Mouse (Mus musculus) embryonic facial prominence, embryonic 13.5 days (tissue): ENCODE measurements around the gene Magea6. TPM values are rescaled to one million over a fixed set of nuclear protein-coding genes. Genes with fewer than 3 reads are reported as not detected.
"Not testable (repeated sequence)": the region's sequence is repeated elsewhere in the genome, so short reads cannot be mapped to it uniquely, and the experiment has no call there.

Experiments used
- ATAC-seq: fragments of 200-750 bp; cut with Nextera tagmentation; 2 replicates; pipeline ENCODE4 v1.8.0; 2017; ENCODE audit warnings: low read depth; ENCODE audit not compliant: insufficient number of reproducible peaks, insufficient read depth, low FRiP score, low TSS enrichment
- H3K27ac ChIP-seq: fragments of 300-500 bp; sonication (generic); 2 replicates; pipeline ENCODE4 v1.5.1; 2015; ENCODE audit warnings: moderate library complexity, mild to moderate bottlenecking, inconsistent platforms
- H3K27me3 ChIP-seq: fragments of 300-500 bp; sonication (generic); 2 replicates; pipeline ENCODE4 v1.6.1; 2015; ENCODE audit warnings: mild to moderate bottlenecking, inconsistent platforms
- H3K36me3 ChIP-seq: fragments of 300-500 bp; sonication (generic); 2 replicates; pipeline ENCODE4 v1.6.1; 2015; ENCODE audit warnings: mild to moderate bottlenecking, inconsistent platforms
- H3K4me1 ChIP-seq: fragments of 300-500 bp; sonication (generic); 2 replicates; pipeline ENCODE4 v1.6.1; 2015; ENCODE audit warnings: inconsistent platforms
- H3K4me2 ChIP-seq: fragments of 300-500 bp; sonication (generic); 2 replicates; pipeline ENCODE4 v1.6.1; 2015; ENCODE audit warnings: moderate library complexity, mild to moderate bottlenecking, inconsistent platforms
- H3K4me3 ChIP-seq: fragments of 300-500 bp; sonication (generic); 2 replicates; pipeline ENCODE4 v1.5.1; 2015; ENCODE audit warnings: mild to moderate bottlenecking, inconsistent platforms
- H3K9ac ChIP-seq: fragments of 300-500 bp; sonication (generic); 2 replicates; pipeline ENCODE4 v1.6.1; 2015; ENCODE audit warnings: mild to moderate bottlenecking, inconsistent platforms
- H3K9me3 ChIP-seq: fragments of 300-500 bp; sonication (generic); 2 replicates; pipeline ENCODE4 v1.6.1; 2016; ENCODE audit warnings: inconsistent platforms
- WGBS: fragments of 180-500 bp; shearing (Covaris S2); methylation state at CpG from one replicate; pipeline ENCODE4 v1.1.7; 2015; ENCODE audit warnings: mixed read lengths; 5-methylcytosine and 5-hydroxymethylcytosine counted together
- polyA plus RNA-seq: library from polyadenylated mRNA; unstranded; fragments of >200 nt; fragmentation: Nextera tagmentation; extraction: Ambion mirVana; gene quantifications from 2 replicates; pipeline ENCODE4 v1.2.1, GENCODE M21; 2015

The Magea6 gene
- not detected in 2 replicates for polyA plus RNA-seq

- not testable (repeated sequence) for H3K36me3 ChIP-seq, H3K27ac ChIP-seq, ATAC-seq, H3K27me3 ChIP-seq, H3K4me3 ChIP-seq, H3K9me3 ChIP-seq, H3K4me1 ChIP-seq, H3K9ac ChIP-seq, H3K4me2 ChIP-seq
- WGBS, result 63% methylated on average over 1 of the region's 1 CpGs
These were observed at the start of gene Magea6 for GRCm38 (mm10) chrX:154935887-154936286. Magea6 (minus strand) TSS chrX:154935987.

GRCm38 (mm10) chrX:154949405-154949804 is 13.6 kb upstream of the Magea6 start, which contains the start of gene Magea3:
Magea3 (minus strand) TSS chrX:154949505.
- not testable (repeated sequence) for H3K9ac ChIP-seq, H3K9me3 ChIP-seq, H3K27me3 ChIP-seq, H3K36me3 ChIP-seq, H3K4me1 ChIP-seq, H3K4me3 ChIP-seq, ATAC-seq, H3K4me2 ChIP-seq, H3K27ac ChIP-seq
- WGBS, result 38% methylated on average over 1 of the region's 1 CpGs

DNA sequence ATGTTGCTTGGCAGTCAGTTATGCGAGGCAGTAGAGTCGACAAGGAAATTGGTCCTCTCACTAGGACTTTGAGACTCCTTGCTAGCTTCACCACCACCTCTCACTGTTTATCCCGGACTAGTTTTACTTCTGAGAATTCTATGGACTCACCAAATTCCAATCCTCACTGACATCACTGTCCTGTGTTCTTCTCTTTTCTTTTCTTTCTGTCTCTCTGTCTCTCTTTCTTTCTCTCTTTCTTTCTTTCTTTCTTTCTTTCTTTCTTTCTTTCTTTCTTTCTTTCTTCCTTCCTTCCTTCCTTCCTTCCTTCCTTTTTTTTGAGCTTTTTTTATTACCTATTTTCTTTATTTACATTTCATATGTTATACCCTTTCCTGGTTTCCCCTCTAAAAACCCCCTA is 45.6 kb downstream of the Magea6 start, which contains the start of gene Cldn34b1:
Gene Cldn34b1, minus strand, starts transcription at position 101 of the 400 bp plus-strand sequence.
- H3K36me3 ChIP-seq, H3K27me3 ChIP-seq, H3K27ac ChIP-seq, H3K4me3 ChIP-seq, H3K9me3 ChIP-seq, ATAC-seq, H3K4me2 ChIP-seq, H3K4me1 ChIP-seq, H3K9ac ChIP-seq: not testable (repeated sequence)
- WGBS, result 84% methylated on average over 3 of the region's 3 CpGs

Other genes starting within 250 kb of the Magea6 start
- not detected in 2 replicates for gene Cldn34b1, start 45.7 kb downstream of the Magea6 start, polyA plus RNA-seq
- gene Magea3, start 13.5 kb upstream of the Magea6 start, polyA plus RNA-seq, result not detected in 2 replicates
- not detected in 2 replicates for gene Magea8, start 59.9 kb upstream of the Magea6 start, polyA plus RNA-seq
- not detected in 2 replicates for gene Magea5, start 127.2 kb upstream of the Magea6 start, polyA plus RNA-seq
- gene Magea1, start 153.8 kb upstream of the Magea6 start, polyA plus RNA-seq, result not detected in 2 replicates
- gene Magea2, start 157.7 kb upstream of the Magea6 start, polyA plus RNA-seq, result not detected in 2 replicates
- not detected in 2 replicates for gene Cldn34b2, start 192.4 kb upstream of the Magea6 start, polyA plus RNA-seq